Mouse (Mus musculus) MEL (cell line): ENCODE data around the gene Sbpl.

Experiments
- CTCF ChIP-seq, 3 experiments: IDR thresholded peaks in 2 of 3; conservative IDR thresholded peaks in 1 of 3; 2 replicates each; pipeline ENCODE4 v1.5.1; 2011 to 2012; ENCODE audit warnings: low read length in 3 of 3, low read depth in 2 of 3, mild to moderate bottlenecking in 2 of 3, improper control_type of control experiment in 1 of 3, inconsistent platforms in 1 of 3, mixed read lengths in 1 of 3, moderate library complexity in 1 of 3; ENCODE audit not compliant: control insufficient read depth in 1 of 3, insufficient read depth in 1 of 3, poor library complexity in 1 of 3, severe bottlenecking in 1 of 3
- ETS1 ChIP-seq: IDR thresholded peaks from 2 replicates; pipeline ENCODE4 v1.6.1; 2012; ENCODE audit warnings: low read depth, mild to moderate bottlenecking, inconsistent platforms, low read length, improper control_type of control experiment, moderate library complexity
- GATA1 ChIP-seq: IDR thresholded peaks from 2 replicates; pipeline ENCODE4 v1.6.1; 2011; ENCODE audit warnings: low read depth, low read length, improper control_type of control experiment
- NELFE ChIP-seq: IDR thresholded peaks from 2 replicates; pipeline ENCODE4 v1.6.1; 2011; ENCODE audit warnings: low read depth, low read length, improper control_type of control experiment
- POLR2A ChIP-seq, 2 experiments: IDR thresholded peaks; 2 replicates each; pipeline ENCODE4 v1.6.1; 2011 to 2012; ENCODE audit warnings: low read length in 2 of 2, mild to moderate bottlenecking in 2 of 2, control low read depth in 1 of 2, improper control_type of control experiment in 1 of 2, low read depth in 1 of 2, moderate library complexity in 1 of 2; ENCODE audit not compliant: control insufficient read depth in 1 of 2, insufficient read depth in 1 of 2, poor library complexity in 1 of 2
- TCF12 ChIP-seq: IDR thresholded peaks from 2 replicates; pipeline ENCODE4 v1.6.1; 2014; ENCODE audit warnings: low read depth, mild to moderate bottlenecking, inconsistent platforms, low read length, improper control_type of control experiment, moderate library complexity
- ZMIZ1 ChIP-seq: IDR thresholded peaks from 2 replicates; pipeline ENCODE4 v1.6.1; 2012; ENCODE audit warnings: low read depth, mild to moderate bottlenecking, inconsistent platforms, low read length, improper control_type of control experiment, moderate library complexity
- ZNF384 ChIP-seq: IDR thresholded peaks from 2 replicates; pipeline ENCODE4 v1.6.1; 2012; ENCODE audit warnings: low read depth, mild to moderate bottlenecking, inconsistent platforms, low read length, improper control_type of control experiment

DNA sequence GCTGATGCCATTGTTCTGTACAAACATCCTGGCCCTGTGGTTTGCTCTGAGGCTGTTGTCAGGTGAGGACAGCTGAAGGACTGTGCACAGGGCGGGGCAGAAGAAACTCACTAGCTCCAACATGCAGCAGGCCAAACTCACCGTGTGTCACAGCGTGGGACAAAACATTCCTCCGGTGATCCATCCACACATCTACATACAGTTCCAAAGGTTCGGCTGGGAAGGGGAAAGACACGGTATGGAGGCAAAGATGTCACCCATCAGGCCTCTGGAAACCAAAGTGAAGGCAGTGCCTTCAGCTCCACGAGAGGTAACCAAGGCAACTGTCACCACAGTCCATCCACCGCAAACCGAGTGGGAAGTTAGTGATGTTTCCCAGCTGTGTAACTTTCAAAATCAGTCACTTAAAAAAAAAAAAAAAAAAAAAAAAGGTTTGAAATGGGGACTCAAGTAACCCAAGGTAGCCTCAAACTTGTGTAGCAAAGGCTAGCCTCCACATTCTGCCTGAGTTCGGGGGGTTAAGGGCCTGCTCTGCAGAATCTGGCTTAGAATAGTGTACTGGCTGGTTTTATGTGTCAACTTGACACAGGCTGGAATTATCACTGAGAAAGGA lies 25.3 kb upstream of the Sbpl start, which contains the start of gene Prss30:
- TF ChIP-seq GATA1: no peak
- TF ChIP-seq NELFE: no peak
- no peak for TF ChIP-seq POLR2A (IDR thresholded peaks at IDR 0.05; ENCODE audit: control insufficient read depth in 1 of 2, insufficient read depth in 1 of 2, low read depth in 1 of 2, low read length in 2 of 2, poor library complexity in 1 of 2)
- TF ChIP-seq TCF12: no peak
- no peak for TF ChIP-seq CTCF (IDR thresholded peaks at IDR 0.05 in 2 of 3, conservative IDR thresholded peaks at IDR 0.05 in 1 of 3; ENCODE audit: control insufficient read depth in 1 of 3, insufficient read depth in 1 of 3, low read depth in 2 of 3, low read length in 3 of 3, poor library complexity in 1 of 3, severe bottlenecking in 1 of 3)
- no peak for TF ChIP-seq ZNF384
- no peak for TF ChIP-seq ETS1
- TF ChIP-seq ZMIZ1: no peak
